Mouse (Mus musculus): ENCODE results near the gene Thop1. TPM values are rescaled to one million over a fixed set of nuclear protein-coding genes. Genes with fewer than 3 reads are reported as not detected.

Thop1 gene
- polyA plus RNA-seq, 1 experiment, result 30.7 TPM

DNA sequence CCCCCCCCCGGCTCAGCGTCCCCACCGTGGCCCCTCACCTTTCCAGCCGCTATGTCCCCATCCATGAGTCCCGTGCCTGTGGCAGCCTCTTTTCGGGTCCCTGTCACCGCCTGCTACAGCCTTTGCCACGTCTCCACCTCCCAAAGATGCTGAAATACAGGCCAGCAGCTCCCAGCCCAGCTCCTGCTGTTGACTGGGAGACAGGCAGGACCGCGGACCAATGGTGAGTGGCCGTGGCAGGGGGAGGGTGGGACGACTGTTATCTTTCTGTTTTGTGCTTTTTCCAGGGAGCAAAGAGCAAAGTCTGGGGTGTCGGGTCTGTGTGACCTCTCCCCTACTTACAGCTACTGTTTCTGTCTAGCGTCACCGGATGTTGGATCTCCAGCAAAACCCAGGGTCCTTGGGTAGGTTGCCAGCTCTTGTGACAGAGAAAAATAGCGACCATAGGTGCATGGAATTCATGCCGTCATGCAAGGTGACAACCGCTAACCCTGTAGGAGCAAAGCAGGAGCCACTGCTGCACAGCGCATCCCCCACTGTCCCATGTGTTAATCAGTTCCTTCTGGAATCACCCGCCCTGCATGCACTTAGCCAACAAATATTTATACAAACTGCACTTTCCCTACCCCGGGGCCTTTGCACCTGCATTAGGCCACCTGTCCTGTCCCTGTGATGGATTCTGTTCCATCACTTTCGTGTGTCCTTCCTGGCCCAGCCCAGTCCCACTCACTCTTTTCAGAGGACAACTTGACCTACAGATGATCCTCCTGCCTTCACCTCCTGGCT lies 22.8 kb downstream of the Thop1 start:
- DNase-seq, result no peak
- no peak overlapping the region for H3K4me3 ChIP-seq (ENCODE audit: control insufficient read depth, insufficient read depth, low read length)
- H3K36me3 ChIP-seq (ENCODE audit: control insufficient read depth, insufficient read depth, low read length), result no peaks in the 10 kb centered on the region
- no peaks in the 10 kb centered on the region for H3K4me1 ChIP-seq (replicated peaks; ENCODE audit: control insufficient read depth, insufficient read depth, low read length)
- no peak overlapping the region for H3K27ac ChIP-seq (ENCODE audit: control insufficient read depth, insufficient read depth, low read length)
- no peaks in the 10 kb centered on the region for H3K27me3 ChIP-seq (ENCODE audit: control insufficient read depth, insufficient read depth, low read length)
- TF ChIP-seq CTCF (IDR thresholded peaks at IDR 0.05; ENCODE audit: borderline replicate concordance, control insufficient read depth, extremely low read depth, insufficient read depth, low read length, poor library complexity) (no peak), POLR2A (IDR thresholded peaks at IDR 0.05; ENCODE audit: control insufficient read depth, extremely low read depth, insufficient read depth, low read length, poor library complexity) (no peak)
- WGBS, result 70% methylated on average over 22 of the region's 22 CpGs

DNA sequence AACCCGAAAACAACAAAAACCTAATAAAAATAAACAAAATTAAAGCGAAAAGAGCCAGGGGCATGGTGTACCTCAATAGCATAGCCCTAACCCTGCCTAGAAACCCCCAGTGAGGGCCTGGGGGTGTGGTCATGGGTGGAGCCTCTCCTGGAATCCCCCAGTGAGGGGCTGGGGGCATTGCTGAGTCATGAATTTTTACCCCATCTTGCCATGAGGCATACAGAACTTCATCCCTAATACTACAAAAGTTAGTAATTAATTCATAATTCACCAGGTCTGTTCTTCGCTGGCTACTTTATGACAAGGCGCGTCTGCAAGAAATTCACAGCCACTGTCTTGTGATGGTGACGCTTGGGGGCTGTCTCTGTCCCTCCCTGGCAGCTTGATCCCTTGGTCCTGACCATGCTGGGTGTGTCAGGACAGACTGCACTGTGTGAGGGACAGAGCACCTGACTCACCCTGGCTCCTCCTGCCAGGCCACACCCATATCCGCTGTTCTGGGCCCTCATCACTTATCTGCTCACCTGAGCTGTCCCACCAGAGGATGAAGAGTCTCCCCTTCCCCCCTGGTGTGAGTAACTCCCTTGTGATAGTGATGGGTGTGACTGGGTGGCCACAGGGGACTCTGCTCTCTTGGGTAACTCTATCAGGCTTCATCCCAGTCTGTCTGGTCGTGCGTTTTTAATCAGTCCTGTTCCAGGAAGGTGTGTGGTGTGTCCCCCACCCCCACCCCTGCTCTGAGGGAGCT lies 25.3 kb downstream of the Thop1 start:
- no peaks in the 10 kb centered on the region for H3K36me3 ChIP-seq (ENCODE audit: control insufficient read depth, insufficient read depth, low read length)
- H3K27ac ChIP-seq (ENCODE audit: control insufficient read depth, insufficient read depth, low read length), result no peak overlapping the region
- no peaks in the 10 kb centered on the region for H3K4me1 ChIP-seq (replicated peaks; ENCODE audit: control insufficient read depth, insufficient read depth, low read length)
- no peaks in the 10 kb centered on the region for H3K27me3 ChIP-seq (ENCODE audit: control insufficient read depth, insufficient read depth, low read length)
- no peak overlapping the region for H3K4me3 ChIP-seq (ENCODE audit: control insufficient read depth, insufficient read depth, low read length)
- WGBS, result 86% methylated on average over 9 of the region's 9 CpGs
- DNase-seq, result no peak
- no peak for TF ChIP-seq POLR2A (IDR thresholded peaks at IDR 0.05; ENCODE audit: control insufficient read depth, extremely low read depth, insufficient read depth, low read length, poor library complexity)
- TF ChIP-seq CTCF (IDR thresholded peaks at IDR 0.05; ENCODE audit: borderline replicate concordance, control insufficient read depth, extremely low read depth, insufficient read depth, low read length, poor library complexity), result no peak

DNA sequence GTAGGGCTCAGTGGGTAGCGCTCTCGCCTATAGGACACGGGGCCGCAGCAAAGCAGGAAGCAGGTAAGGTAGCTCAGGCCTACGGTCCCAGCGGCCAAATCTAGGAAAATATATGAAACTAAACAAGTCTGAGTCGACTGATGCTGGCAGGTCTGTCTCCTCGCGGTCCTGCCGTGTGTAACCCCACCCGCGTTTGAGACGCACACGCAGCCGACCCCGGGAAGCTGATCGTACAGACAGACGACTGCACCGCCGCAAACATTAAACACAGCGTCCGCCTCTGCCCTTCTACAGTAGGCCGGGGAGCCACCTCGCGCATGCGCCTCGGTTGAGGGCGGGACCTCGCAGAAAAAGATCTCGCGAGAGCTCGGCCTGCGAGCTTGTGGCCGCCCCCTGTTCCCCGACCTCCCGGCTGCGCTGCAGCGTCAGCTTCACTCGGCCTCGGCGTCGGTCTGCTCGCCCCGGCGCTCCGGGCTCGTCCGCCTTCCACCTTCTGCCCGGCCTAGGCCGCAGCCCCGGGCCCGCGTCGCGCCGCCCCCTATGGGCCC lies 35.8 kb downstream of the Thop1 start, which contains the start of gene Map2k2:
Gene Map2k2 (plus strand): TSS at position 351 of the 548 bp plus-strand sequence.
- peaks cover 18% of the 10 kb centered on the region for H3K4me1 ChIP-seq (replicated peaks; ENCODE audit: control insufficient read depth, insufficient read depth, low read length)
- DNase-seq, result peak; percentile 98
- peak; percentile 97 for TF ChIP-seq POLR2A (IDR thresholded peaks at IDR 0.05; ENCODE audit: control insufficient read depth, extremely low read depth, insufficient read depth, low read length, poor library complexity)
- no peak; the same call in 1 of the 2 replicates for TF ChIP-seq CTCF (IDR thresholded peaks at IDR 0.05; ENCODE audit: borderline replicate concordance, control insufficient read depth, extremely low read depth, insufficient read depth, low read length, poor library complexity)
- H3K36me3 ChIP-seq (ENCODE audit: control insufficient read depth, insufficient read depth, low read length), result peaks cover 18% of the 10 kb centered on the region
- peak within 1 kb of the TSS; percentile 81 for H3K4me3 ChIP-seq (ENCODE audit: control insufficient read depth, insufficient read depth, low read length)
- WGBS, result under 1% methylated on average over 56 of the region's 56 CpGs
- H3K27ac ChIP-seq (ENCODE audit: control insufficient read depth, insufficient read depth, low read length), result peak within 1 kb of the TSS; percentile 93
- H3K27me3 ChIP-seq (ENCODE audit: control insufficient read depth, insufficient read depth, low read length), result no peaks in the 10 kb centered on the region

DNA sequence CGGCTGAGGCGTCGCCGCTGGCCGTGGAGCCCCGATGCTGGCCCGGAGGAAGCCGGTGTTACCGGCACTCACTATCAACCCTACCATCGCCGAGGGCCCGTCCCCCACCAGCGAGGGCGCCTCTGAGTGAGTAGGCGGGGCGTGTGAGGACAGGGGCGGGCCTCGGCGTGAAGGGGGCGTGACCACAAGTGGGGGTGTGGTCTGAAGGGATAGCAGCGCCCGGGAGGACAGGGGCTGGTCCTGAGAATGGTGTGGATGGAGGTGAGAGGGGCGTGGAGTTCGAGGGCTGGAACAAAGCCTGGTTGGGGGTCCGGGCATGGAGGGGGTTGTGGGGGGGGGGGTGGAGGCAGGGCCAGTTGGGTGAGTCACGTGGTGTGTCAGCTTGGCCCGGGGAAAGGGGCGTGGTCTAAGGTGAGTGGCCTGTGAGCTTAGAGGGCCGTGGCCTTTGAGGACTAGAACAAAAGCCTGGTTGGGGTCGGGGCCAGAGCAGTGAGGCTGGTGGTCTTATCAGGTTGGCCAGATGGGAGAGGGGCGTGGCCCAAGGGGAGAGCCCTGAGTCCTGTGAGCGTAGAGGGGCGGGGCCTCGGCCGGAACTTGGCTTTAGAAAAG lies 36.4 kb downstream of the Thop1 start:
- Histone ChIP-seq H3K4me1 (replicated peaks; ENCODE audit: control insufficient read depth, insufficient read depth, low read length) (peaks cover 18% of the 10 kb centered on the region), H3K36me3 (ENCODE audit: control insufficient read depth, insufficient read depth, low read length) (peaks cover 18% of the 10 kb centered on the region), H3K27me3 (ENCODE audit: control insufficient read depth, insufficient read depth, low read length) (no peaks in the 10 kb centered on the region), H3K27ac (ENCODE audit: control insufficient read depth, insufficient read depth, low read length) (peak overlapping the region; percentile 77), H3K4me3 (ENCODE audit: control insufficient read depth, insufficient read depth, low read length) (peak overlapping the region; percentile 81)
- DNase-seq, result peak; percentile 86
- TF ChIP-seq POLR2A (IDR thresholded peaks at IDR 0.05; ENCODE audit: control insufficient read depth, extremely low read depth, insufficient read depth, low read length, poor library complexity) (no peak), CTCF (IDR thresholded peaks at IDR 0.05; ENCODE audit: borderline replicate concordance, control insufficient read depth, extremely low read depth, insufficient read depth, low read length, poor library complexity) (peak; percentile 39; the same call in 1 of the 2 replicates)
- WGBS, result 1% methylated on average over 35 of the region's 35 CpGs

GRCm38 (mm10) chr10:81112946-81113345 lies 43.1 kb downstream of the Thop1 start:
- no peaks in the 10 kb centered on the region for H3K4me1 ChIP-seq (replicated peaks; ENCODE audit: control insufficient read depth, insufficient read depth, low read length)
- H3K4me3 ChIP-seq (ENCODE audit: control insufficient read depth, insufficient read depth, low read length), result no peak overlapping the region
- 95% methylated on average over 6 of the region's 6 CpGs for WGBS
- no peak for DNase-seq
- TF ChIP-seq POLR2A (IDR thresholded peaks at IDR 0.05; ENCODE audit: control insufficient read depth, extremely low read depth, insufficient read depth, low read length, poor library complexity), result no peak
- TF ChIP-seq CTCF (IDR thresholded peaks at IDR 0.05; ENCODE audit: borderline replicate concordance, control insufficient read depth, extremely low read depth, insufficient read depth, low read length, poor library complexity), result no peak
- H3K36me3 ChIP-seq (ENCODE audit: control insufficient read depth, insufficient read depth, low read length), result peaks cover 24% of the 10 kb centered on the region
- H3K27me3 ChIP-seq (ENCODE audit: control insufficient read depth, insufficient read depth, low read length), result no peaks in the 10 kb centered on the region
- no peak overlapping the region for H3K27ac ChIP-seq (ENCODE audit: control insufficient read depth, insufficient read depth, low read length)

DNA sequence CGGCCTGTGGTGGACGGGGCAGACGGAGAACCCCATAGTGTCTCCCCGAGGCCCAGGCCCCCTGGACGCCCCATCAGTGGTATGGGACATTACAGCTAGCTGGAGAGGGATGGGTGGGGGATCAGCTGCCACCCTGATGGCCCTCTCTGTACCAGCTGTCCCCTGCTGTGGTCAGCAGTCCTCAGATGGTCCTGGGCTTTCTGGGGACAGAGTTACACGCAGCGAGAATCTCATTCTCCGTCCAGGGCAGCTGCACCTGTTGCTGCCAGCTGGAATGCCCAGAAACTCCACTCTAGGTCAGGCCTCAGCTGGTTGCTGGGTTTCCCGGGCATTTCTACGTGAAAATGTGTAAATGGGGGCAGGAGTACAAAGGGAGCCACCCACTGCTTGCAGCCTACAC lies 49.8 kb downstream of the Thop1 start:
- DNase-seq, result no peak
- no peaks in the 10 kb centered on the region for H3K4me1 ChIP-seq (replicated peaks; ENCODE audit: control insufficient read depth, insufficient read depth, low read length)
- no peaks in the 10 kb centered on the region for H3K27me3 ChIP-seq (ENCODE audit: control insufficient read depth, insufficient read depth, low read length)
- peaks cover 32% of the 10 kb centered on the region for H3K36me3 ChIP-seq (ENCODE audit: control insufficient read depth, insufficient read depth, low read length)
- H3K4me3 ChIP-seq (ENCODE audit: control insufficient read depth, insufficient read depth, low read length), result no peak overlapping the region
- H3K27ac ChIP-seq (ENCODE audit: control insufficient read depth, insufficient read depth, low read length), result no peak overlapping the region
- TF ChIP-seq CTCF (IDR thresholded peaks at IDR 0.05; ENCODE audit: borderline replicate concordance, control insufficient read depth, extremely low read depth, insufficient read depth, low read length, poor library complexity) (no peak), POLR2A (IDR thresholded peaks at IDR 0.05; ENCODE audit: control insufficient read depth, extremely low read depth, insufficient read depth, low read length, poor library complexity) (no peak)
- WGBS, result 97% methylated on average over 10 of the region's 10 CpGs

Measured in thymus, adult 2 months (tissue).